Mouse (Mus musculus): Measurements from ENCODE around the gene Socs7. TPM values are rescaled to one million over a fixed set of nuclear protein-coding genes. Genes with fewer than 3 reads are reported as not detected.

Gene Socs7
- polyA plus RNA-seq, 1 experiment from 2014 or later = 1.1 TPM

DNA sequence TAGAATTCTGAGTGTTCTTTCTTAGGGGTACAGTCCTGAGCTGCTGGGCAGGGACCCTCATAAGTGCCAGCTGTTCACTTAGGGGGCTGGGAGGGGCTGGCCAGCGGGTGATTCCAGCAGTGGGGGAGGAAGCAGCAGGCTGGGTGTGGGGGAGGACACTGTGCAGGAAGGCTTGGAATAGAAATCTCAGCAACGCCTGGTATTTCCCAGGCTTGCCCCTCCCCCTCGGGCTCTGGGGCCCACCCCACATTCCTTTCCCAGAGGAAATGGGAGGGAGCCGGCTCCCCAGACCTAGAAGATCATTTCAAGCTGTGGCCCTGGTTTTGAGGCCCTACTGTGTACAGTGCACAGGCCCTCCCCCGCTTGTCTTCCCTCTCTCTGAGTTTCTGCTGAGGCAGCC, 75.4 kb downstream of the Socs7 start:
- Histone ChIP-seq H3K9me3 (replicated peaks) (no peaks in the 10 kb centered on the region), H3K4me3 (replicated peaks) (no peak overlapping the region), H3K9ac (peak overlapping the region; percentile 100), H3K4me2 (no peak overlapping the region), H3K36me3 (peaks cover 2% of the 10 kb centered on the region; the same call in 1 of the 2 replicates), H3K4me1 (replicated peaks) (peaks cover 98% of the 10 kb centered on the region), H3K27me3 (no peaks in the 10 kb centered on the region), H3K27ac (peak overlapping the region; percentile 100)
- DNase-seq = no peak
- ATAC-seq (ENCODE audit: low read depth) = no peak
- WGBS (ENCODE audit: insufficient replicate concordance) = 43% methylated on average over 5 of the region's 5 CpGs

DNA sequence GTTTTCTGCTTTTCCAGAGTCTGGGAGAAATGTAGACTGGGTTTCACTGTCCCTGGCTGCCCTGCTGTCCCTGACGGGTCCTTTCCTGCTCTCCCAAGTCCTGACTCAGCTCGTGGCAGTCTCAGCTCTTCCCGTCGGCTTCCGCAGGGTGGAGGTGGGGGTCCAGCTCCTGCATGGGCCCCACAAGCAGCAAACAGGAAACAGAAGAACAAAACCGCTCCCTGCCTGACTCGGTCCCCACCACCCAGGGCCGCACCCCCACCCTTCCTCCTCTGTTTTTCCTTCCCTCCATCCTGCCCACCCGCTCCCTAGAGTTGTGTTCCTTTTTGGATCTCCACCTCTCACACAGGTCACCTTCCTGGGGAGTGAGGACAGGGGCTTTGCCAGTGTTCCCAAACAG, 76.5 kb downstream of the Socs7 start:
- Histone ChIP-seq H3K27me3 (no peaks in the 10 kb centered on the region), H3K4me2 (peak overlapping the region; percentile 95), H3K36me3 (peaks cover 10% of the 10 kb centered on the region), H3K4me1 (replicated peaks) (peaks cover 99% of the 10 kb centered on the region), H3K9me3 (replicated peaks) (no peaks in the 10 kb centered on the region), H3K9ac (peak overlapping the region; percentile 100), H3K27ac (peak overlapping the region; percentile 100), H3K4me3 (replicated peaks) (no peak overlapping the region)
- 36% methylated on average over 9 of the region's 9 CpGs for WGBS (ENCODE audit: insufficient replicate concordance)
- no peak for ATAC-seq (ENCODE audit: low read depth)
- no peak for DNase-seq

DNA sequence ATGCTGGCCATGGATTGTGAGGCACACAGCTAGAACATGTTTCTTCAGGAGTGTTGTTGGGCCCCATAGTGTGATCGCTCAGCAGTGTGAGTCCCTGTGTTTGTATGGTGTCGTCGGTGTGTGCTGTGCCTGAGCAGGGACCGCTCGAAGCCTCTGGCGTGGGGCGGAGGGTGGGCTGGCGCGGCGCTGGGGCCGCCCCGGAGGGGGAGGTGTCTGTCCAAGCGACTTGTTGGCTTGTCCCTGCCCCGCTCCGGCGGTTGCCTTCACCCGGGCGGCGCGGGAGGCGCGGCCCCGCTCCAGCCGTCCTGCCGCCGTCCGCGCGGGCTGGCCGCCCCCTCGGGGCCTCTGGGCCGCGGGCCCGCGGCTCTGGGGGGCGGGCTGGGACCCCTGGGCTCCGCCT, 77.6 kb downstream of the Socs7 start:
- DNase-seq (peak; percentile 79), ATAC-seq (ENCODE audit: low read depth) (peak; percentile 68)
- peak overlapping the region; percentile 100 for H3K4me3 ChIP-seq (replicated peaks)
- H3K4me1 ChIP-seq (replicated peaks) = peaks cover 99% of the 10 kb centered on the region
- WGBS (ENCODE audit: insufficient replicate concordance) = under 1% methylated on average over 33 of the region's 37 CpGs
- H3K27ac ChIP-seq = peak overlapping the region; percentile 100
- peak overlapping the region; percentile 95 for H3K4me2 ChIP-seq
- no peaks in the 10 kb centered on the region for H3K9me3 ChIP-seq (replicated peaks)
- H3K27me3 ChIP-seq = no peaks in the 10 kb centered on the region
- peaks cover 21% of the 10 kb centered on the region for H3K36me3 ChIP-seq
- H3K9ac ChIP-seq = peak overlapping the region; percentile 100

DNA sequence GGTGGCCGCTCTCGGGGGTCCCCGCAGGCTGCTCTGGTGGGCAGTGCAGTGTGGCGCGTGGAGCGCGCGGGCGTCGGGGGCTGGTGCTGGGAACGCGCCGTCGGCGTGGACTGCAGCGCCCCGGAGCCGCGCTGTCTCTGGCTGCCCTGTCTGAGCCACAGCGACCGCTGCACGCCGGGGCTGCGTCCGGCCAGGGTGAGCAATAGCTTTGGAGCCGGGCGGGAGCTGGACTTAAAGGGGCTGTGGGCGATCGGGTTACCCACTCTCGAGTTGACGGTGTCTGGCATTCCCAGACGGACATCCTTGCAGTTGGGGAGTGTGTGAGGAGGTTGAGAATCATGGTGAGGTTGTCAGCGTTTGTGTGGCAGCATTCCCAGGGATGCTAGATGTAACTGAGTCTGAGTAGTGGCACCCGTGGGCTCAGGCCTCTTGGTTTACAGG, 78.1 kb downstream of the Socs7 start:
- Histone ChIP-seq H3K27ac (peak overlapping the region; percentile 100), H3K4me3 (replicated peaks) (peak overlapping the region; percentile 100), H3K4me2 (peak overlapping the region; percentile 95), H3K9ac (peak overlapping the region; percentile 100), H3K27me3 (no peaks in the 10 kb centered on the region), H3K9me3 (replicated peaks) (no peaks in the 10 kb centered on the region), H3K36me3 (peaks cover 26% of the 10 kb centered on the region), H3K4me1 (replicated peaks) (peaks cover 99% of the 10 kb centered on the region)
- WGBS (ENCODE audit: insufficient replicate concordance) = 0% methylated on average over 34 of the region's 34 CpGs
- ATAC-seq (ENCODE audit: low read depth) (peak; percentile 41), DNase-seq (peak; percentile 33)

DNA sequence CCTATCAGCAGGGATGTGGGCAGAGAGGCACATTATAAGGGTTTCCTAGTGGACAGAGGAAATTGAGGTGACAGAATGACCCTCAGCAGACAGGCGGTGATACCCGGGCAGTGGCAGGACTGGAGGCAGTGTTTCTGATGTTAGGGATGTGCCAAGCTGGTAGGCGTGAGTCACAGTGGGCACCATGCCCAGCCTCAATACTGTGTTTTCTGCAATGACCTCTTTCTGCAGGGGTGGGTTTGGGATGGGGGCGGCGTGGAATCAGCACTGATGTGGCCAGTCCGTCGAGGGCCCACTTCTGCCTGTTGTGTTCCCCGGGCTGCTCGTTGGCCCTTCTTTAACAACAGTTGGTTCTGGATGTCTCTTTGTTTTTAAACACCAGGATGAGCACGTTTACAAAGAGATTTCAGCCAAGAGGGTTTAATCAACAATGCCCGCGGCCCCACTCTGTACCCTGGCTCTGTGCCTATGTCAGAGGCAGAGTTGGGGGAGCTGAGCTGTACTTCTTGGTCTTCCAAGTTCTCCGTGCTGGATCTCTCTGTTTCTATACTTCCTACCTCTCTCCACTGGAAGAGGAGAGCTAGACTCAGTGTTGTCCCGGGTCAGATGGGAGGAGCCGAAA, 78.8 kb downstream of the Socs7 start:
- H3K4me2 ChIP-seq = peak overlapping the region; percentile 95
- H3K4me3 ChIP-seq (replicated peaks) = peak overlapping the region; percentile 100
- WGBS (ENCODE audit: insufficient replicate concordance) = 22% methylated on average over 15 of the region's 15 CpGs
- H3K36me3 ChIP-seq = peaks cover 32% of the 10 kb centered on the region
- no peak for DNase-seq
- H3K27me3 ChIP-seq = no peaks in the 10 kb centered on the region
- H3K27ac ChIP-seq = peak overlapping the region; percentile 100
- ATAC-seq (ENCODE audit: low read depth) = no peak
- peaks cover 99% of the 10 kb centered on the region for H3K4me1 ChIP-seq (replicated peaks)
- H3K9me3 ChIP-seq (replicated peaks) = no peaks in the 10 kb centered on the region
- peak overlapping the region; percentile 100 for H3K9ac ChIP-seq

DNA sequence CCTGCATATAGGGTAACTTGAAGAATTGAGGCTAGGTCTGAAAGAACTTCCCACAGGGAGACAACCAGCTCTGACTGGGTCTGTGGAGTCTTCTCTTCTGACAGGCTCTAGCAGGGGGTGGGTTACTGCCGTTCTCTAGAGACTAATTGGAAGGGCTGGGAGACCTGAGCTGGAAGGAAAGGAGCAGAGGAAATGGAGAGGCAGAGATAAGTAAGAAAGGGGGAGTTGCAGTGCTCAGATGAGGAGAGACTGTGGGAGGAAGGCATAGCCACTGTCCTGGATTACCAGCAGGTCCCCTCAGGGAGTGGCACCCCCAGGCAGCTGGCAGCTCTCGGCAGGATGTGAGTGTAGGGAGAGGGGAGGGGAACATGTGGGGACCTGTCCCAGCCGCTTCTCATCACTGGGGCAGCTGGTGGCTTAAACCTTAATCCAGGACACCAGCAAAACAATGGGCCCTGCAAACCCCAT, 79.3 kb downstream of the Socs7 start:
- H3K4me1 ChIP-seq (replicated peaks) = peaks cover 99% of the 10 kb centered on the region
- H3K9me3 ChIP-seq (replicated peaks) = no peaks in the 10 kb centered on the region
- WGBS (ENCODE audit: insufficient replicate concordance) = 7% methylated on average over 3 of the region's 3 CpGs
- peaks cover 37% of the 10 kb centered on the region for H3K36me3 ChIP-seq
- DNase-seq (peak; percentile 56), ATAC-seq (ENCODE audit: low read depth) (no peak)
- H3K27ac ChIP-seq = peak overlapping the region; percentile 100
- peak overlapping the region; percentile 100 for H3K4me3 ChIP-seq (replicated peaks)
- peak overlapping the region; percentile 100 for H3K9ac ChIP-seq
- no peaks in the 10 kb centered on the region for H3K27me3 ChIP-seq
- H3K4me2 ChIP-seq = peak overlapping the region; percentile 95

DNA sequence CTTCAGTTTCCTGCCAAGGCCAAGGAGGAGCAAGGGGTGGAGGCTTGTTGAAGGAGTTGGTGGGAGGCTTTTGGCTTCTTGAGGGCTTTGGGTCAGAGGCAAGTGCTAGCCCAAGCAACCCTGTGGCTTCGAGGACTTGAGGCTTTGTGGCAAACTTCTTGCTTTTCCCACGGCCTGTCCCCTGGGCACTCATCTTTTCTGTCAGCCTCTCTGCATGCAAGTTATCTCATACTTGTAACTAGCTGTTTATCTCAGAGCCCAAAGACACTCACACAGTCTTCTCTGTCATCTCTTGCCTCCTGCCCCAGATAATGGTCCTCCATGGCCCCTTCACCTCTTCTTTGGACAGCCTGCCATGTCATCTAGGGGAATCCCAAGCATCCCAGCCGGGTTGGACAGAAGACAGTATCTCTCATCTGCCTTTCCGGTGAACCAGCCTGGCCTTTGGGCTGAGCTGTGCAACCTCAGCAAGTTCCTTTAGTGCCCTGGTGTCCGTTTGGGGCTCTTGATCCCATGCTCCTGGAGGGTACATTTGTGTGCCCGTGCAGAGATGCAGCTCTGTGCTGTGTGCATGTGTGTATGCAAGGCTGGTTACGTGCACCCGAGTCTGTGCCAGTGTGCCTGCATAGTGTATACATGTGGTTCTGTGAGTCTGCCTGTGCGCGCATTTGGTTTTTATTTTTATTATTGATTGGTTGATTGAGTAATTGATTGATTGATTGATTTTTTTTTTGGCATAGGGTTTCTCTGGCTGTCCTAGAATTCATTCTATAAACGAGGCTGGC, 80.7 kb downstream of the Socs7 start:
- peak; percentile 35 for ATAC-seq (ENCODE audit: low read depth)
- 38% methylated on average over 11 of the region's 11 CpGs for WGBS (ENCODE audit: insufficient replicate concordance)
- H3K4me3 ChIP-seq (replicated peaks) = peak overlapping the region; percentile 100
- H3K36me3 ChIP-seq = peaks cover 51% of the 10 kb centered on the region
- peak overlapping the region; percentile 95 for H3K4me2 ChIP-seq
- H3K9ac ChIP-seq = peak overlapping the region; percentile 100
- H3K4me1 ChIP-seq (replicated peaks) = peaks cover 99% of the 10 kb centered on the region
- no peaks in the 10 kb centered on the region for H3K27me3 ChIP-seq
- DNase-seq = peak; percentile 72
- no peaks in the 10 kb centered on the region for H3K9me3 ChIP-seq (replicated peaks)
- peak overlapping the region; percentile 100 for H3K27ac ChIP-seq

DNA sequence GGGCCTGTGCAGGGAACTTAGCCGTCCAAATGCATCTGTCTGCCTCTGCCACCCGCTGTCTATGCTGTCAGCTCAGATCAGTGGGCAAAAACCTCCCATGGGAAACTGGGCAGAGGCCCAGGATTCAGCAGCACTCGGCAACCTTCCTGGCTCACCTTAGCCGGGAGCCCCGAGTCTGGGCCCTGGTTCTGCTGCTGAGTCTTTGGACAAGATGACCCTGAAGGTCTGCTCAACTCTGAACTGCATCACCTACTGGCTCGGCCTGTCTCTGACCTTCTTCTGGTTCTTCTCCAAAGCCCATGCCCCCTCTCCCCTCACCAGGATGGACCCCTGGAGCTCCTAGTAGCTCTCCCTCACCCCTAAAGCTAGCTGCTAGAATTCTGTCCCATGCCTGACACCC, 83.2 kb downstream of the Socs7 start:
- Histone ChIP-seq H3K36me3 (peaks cover 76% of the 10 kb centered on the region), H3K27ac (peak overlapping the region; percentile 100), H3K27me3 (no peaks in the 10 kb centered on the region), H3K9me3 (replicated peaks) (no peaks in the 10 kb centered on the region), H3K4me3 (replicated peaks) (peak overlapping the region; percentile 100), H3K4me2 (peak overlapping the region; percentile 95), H3K9ac (peak overlapping the region; percentile 100), H3K4me1 (replicated peaks) (peaks cover 100% of the 10 kb centered on the region)
- 50% methylated on average over 6 of the region's 6 CpGs for WGBS (ENCODE audit: insufficient replicate concordance)
- ATAC-seq (ENCODE audit: low read depth) (no peak), DNase-seq (no peak)

DNA sequence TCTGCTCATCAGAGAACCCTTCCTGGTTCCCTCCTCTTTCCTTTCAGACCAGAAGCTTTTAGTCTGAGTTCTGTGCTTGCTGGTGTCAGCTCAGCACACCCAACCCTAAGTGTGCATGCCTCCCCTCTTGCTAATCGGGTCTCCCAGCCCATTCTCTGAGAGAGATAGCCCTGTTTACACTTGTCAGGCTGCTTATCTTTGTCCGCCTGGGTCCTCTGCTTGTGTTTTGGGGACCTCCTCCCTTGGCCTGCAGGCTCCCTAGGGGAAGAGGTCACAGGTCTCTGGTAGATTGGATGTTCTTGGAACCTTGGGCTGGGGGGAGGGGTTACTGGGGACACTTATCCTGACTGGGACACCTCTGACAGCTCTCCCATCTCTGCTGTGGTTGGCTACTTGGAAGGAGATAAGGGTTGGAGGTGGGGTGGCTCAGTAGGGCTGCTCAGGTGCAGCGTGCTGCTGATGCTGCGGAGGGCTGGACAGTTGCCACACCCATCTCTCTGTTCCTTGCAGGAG, 83.7 kb downstream of the Socs7 start:
- 19% methylated on average over 4 of the region's 4 CpGs for WGBS (ENCODE audit: insufficient replicate concordance)
- H3K4me1 ChIP-seq (replicated peaks) = peaks cover 100% of the 10 kb centered on the region
- DNase-seq (peak; percentile 94), ATAC-seq (ENCODE audit: low read depth) (peak; percentile 85)
- H3K4me2 ChIP-seq = peak overlapping the region; percentile 95
- H3K9me3 ChIP-seq (replicated peaks) = no peaks in the 10 kb centered on the region
- no peaks in the 10 kb centered on the region for H3K27me3 ChIP-seq
- peak overlapping the region; percentile 100 for H3K4me3 ChIP-seq (replicated peaks)
- peaks cover 81% of the 10 kb centered on the region for H3K36me3 ChIP-seq
- H3K9ac ChIP-seq = peak overlapping the region; percentile 100
- H3K27ac ChIP-seq = peak overlapping the region; percentile 100

DNA sequence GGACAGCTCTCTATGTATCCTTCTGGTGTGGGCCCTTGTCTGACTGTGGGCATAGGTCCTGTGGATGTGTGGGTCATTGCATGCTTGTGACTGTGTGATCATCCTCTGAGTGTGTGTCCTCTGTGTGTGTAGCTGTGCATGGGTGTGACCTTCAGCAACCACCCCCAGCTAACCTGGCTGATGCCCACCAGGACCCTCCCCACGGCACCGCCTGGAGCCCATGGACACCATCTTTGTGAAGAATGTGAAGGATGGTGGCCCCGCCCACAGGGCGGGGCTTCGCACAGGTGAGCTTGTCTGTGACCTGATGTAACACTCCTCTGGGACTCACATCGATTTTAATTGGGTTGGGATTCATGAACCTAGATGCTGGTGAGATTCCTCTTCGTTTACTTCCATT, 85.6 kb downstream of the Socs7 start:
- DNase-seq = no peak
- H3K36me3 ChIP-seq = peaks cover 97% of the 10 kb centered on the region
- H3K4me2 ChIP-seq = peak overlapping the region; percentile 95
- peak overlapping the region; percentile 100; the same call in 1 of the 2 replicates for H3K27ac ChIP-seq
- H3K4me1 ChIP-seq (replicated peaks) = peaks cover 96% of the 10 kb centered on the region
- H3K9me3 ChIP-seq (replicated peaks) = no peaks in the 10 kb centered on the region
- ATAC-seq (ENCODE audit: low read depth) = no peak
- 75% methylated on average over 7 of the region's 7 CpGs for WGBS (ENCODE audit: insufficient replicate concordance)
- peak overlapping the region; percentile 100; the same call in 1 of the 2 replicates for H3K9ac ChIP-seq
- H3K4me3 ChIP-seq (replicated peaks) = no peak overlapping the region
- H3K27me3 ChIP-seq = no peaks in the 10 kb centered on the region
